27 mouse cellular contexts compared by ENCODE assay signal in genomic region chr3:39082678-39083270, GRCm38 (mm10).
DNase-seq lines count a peak whose midpoint lies in the region; ATAC-seq and TF ChIP-seq lines count a peak whose summit lies in the region.
"Had no signal": no experiment of that assay in that cellular context is flagged by ENCODE, and none has a peak within 500 bp of the region (broad histone marks: within the 10 kb centered on the region; RNA-seq: fewer than 3 reads in every experiment).

No protein-coding gene starts in this region.

- no peaks in the 10 kb centered on the region for H3K27me3 ChIP-seq in forebrain, embryonic 10.5 days (ENCODE audit: poor library complexity, severe bottlenecking)
- H3K27me3 ChIP-seq in forebrain, embryonic 11.5 days (ENCODE audit: control insufficient read depth, insufficient read depth, low read length), result no peaks in the 10 kb centered on the region
- H3K27me3 ChIP-seq in midbrain, embryonic 15.5 days (replicated peaks), result no peaks in the 10 kb centered on the region
- no peaks in the 10 kb centered on the region for H3K27me3 ChIP-seq in midbrain, postnatal 0 days (ENCODE audit: insufficient read depth, low read length)
- no peaks in the 10 kb centered on the region for H3K27me3 ChIP-seq in forebrain, postnatal 0 days (ENCODE audit: insufficient read depth, low read length)
- H3K27me3 ChIP-seq: embryonic facial prominence, embryonic 12.5 days; kidney, embryonic 15.5 days; limb, embryonic 13.5 days; liver, embryonic 12.5 days; midbrain, embryonic 13.5 days had no signal

- H3K4me2 ChIP-seq in forebrain, embryonic 11.5 days (ENCODE audit: low read depth, low read length, severe bottlenecking), result no peak overlapping the region
- no peak overlapping the region for H3K4me2 ChIP-seq in midbrain, embryonic 15.5 days
- no peak overlapping the region for H3K4me2 ChIP-seq in midbrain, postnatal 0 days (ENCODE audit: low read depth, low read length, poor library complexity, severe bottlenecking)
- H3K4me2 ChIP-seq in forebrain, postnatal 0 days (ENCODE audit: low read depth), result no peak overlapping the region
- H3K4me2 ChIP-seq: embryonic facial prominence, embryonic 12.5 days; kidney, embryonic 15.5 days; limb, embryonic 13.5 days; liver, embryonic 12.5 days; midbrain, embryonic 13.5 days had no signal

- no peak for TF ChIP-seq CTCF in midbrain, postnatal 0 days (IDR thresholded peaks at IDR 0.05)
- no peak for TF ChIP-seq CTCF in brain, embryonic 14.5 days (IDR thresholded peaks at IDR 0.05; ENCODE audit: borderline replicate concordance, extremely low read depth, insufficient read depth, insufficient read length)
- TF ChIP-seq CTCF in forebrain, postnatal 0 days (IDR thresholded peaks at IDR 0.05; ENCODE audit: low read depth), result no peak

- no peaks in the 10 kb centered on the region for H3K36me3 ChIP-seq in forebrain, embryonic 10.5 days (replicated peaks)
- H3K36me3 ChIP-seq in forebrain, embryonic 11.5 days (ENCODE audit: control insufficient read depth, insufficient read depth, low read length), result no peaks in the 10 kb centered on the region
- H3K36me3 ChIP-seq in midbrain, embryonic 15.5 days (replicated peaks), result no peaks in the 10 kb centered on the region
- no peaks in the 10 kb centered on the region for H3K36me3 ChIP-seq in midbrain, postnatal 0 days (ENCODE audit: insufficient read depth, low read length)
- H3K36me3 ChIP-seq in forebrain, postnatal 0 days (ENCODE audit: insufficient read depth), result no peaks in the 10 kb centered on the region
- H3K36me3 ChIP-seq: embryonic facial prominence, embryonic 12.5 days; kidney, embryonic 15.5 days; limb, embryonic 13.5 days; liver, embryonic 12.5 days; midbrain, embryonic 13.5 days had no signal

- H3K9me3 ChIP-seq in forebrain, embryonic 10.5 days, result no peaks in the 10 kb centered on the region
- no peaks in the 10 kb centered on the region for H3K9me3 ChIP-seq in forebrain, embryonic 11.5 days (ENCODE audit: control insufficient read depth, low read length)
- H3K9me3 ChIP-seq in midbrain, embryonic 15.5 days, result no peaks in the 10 kb centered on the region
- H3K9me3 ChIP-seq in midbrain, postnatal 0 days (ENCODE audit: low read length), result no peaks in the 10 kb centered on the region
- no peaks in the 10 kb centered on the region for H3K9me3 ChIP-seq in forebrain, postnatal 0 days (ENCODE audit: low read length)
- H3K9me3 ChIP-seq: embryonic facial prominence, embryonic 12.5 days; kidney, embryonic 15.5 days; limb, embryonic 13.5 days; liver, embryonic 12.5 days; midbrain, embryonic 13.5 days had no signal

- no peak; the same call in 1 of the 2 replicates for ATAC-seq in forebrain, embryonic 11.5 days (replicated peaks; ENCODE audit: low FRiP score)
- ATAC-seq in midbrain, embryonic 15.5 days (replicated peaks), result 0 out of 2 replicates have a peak, but pooled peaks have one; percentile 27
- no peak for ATAC-seq in midbrain, postnatal 0 days (ENCODE audit: low FRiP score)
- peak; percentile 53; the same call in 1 of the 2 replicates for ATAC-seq in forebrain, postnatal 0 days
- ATAC-seq: CD4-positive, CD25-positive, alpha-beta regulatory T cell, adult 4 months; inflammation-experienced regulatory T-cells, adult 6 months; liver, embryonic 12.5 days; midbrain, embryonic 13.5 days had no signal

- H3K4me1 ChIP-seq in forebrain, embryonic 10.5 days, result peaks cover 8% of the 10 kb centered on the region
- H3K4me1 ChIP-seq in forebrain, embryonic 11.5 days (replicated peaks; ENCODE audit: control insufficient read depth, insufficient read depth, low read length), result no peaks in the 10 kb centered on the region; the same call in 1 of the 2 replicates
- H3K4me1 ChIP-seq in midbrain, embryonic 15.5 days, result no peaks in the 10 kb centered on the region
- H3K4me1 ChIP-seq in midbrain, postnatal 0 days (ENCODE audit: insufficient read depth, low read length), result no peaks in the 10 kb centered on the region
- no peaks in the 10 kb centered on the region for H3K4me1 ChIP-seq in forebrain, postnatal 0 days (ENCODE audit: insufficient read depth)
- H3K4me1 ChIP-seq: embryonic facial prominence, embryonic 12.5 days; kidney, embryonic 15.5 days; limb, embryonic 13.5 days; liver, embryonic 12.5 days had no signal

- WGBS in forebrain, embryonic 10.5 days, result 68% methylated on average over 4 of the region's 4 CpGs
- 60% methylated on average over 4 of the region's 4 CpGs for WGBS in forebrain, embryonic 11.5 days
- WGBS in midbrain, embryonic 15.5 days, result 54% methylated on average over 4 of the region's 4 CpGs
- WGBS in midbrain, postnatal 0 days, result 50% methylated on average over 4 of the region's 4 CpGs
- WGBS in forebrain, postnatal 0 days, result 34% methylated on average over 4 of the region's 4 CpGs

- no peak overlapping the region for H3K4me3 ChIP-seq in forebrain, embryonic 10.5 days
- no peak overlapping the region for H3K4me3 ChIP-seq in forebrain, embryonic 11.5 days (ENCODE audit: low read depth, low read length)
- H3K4me3 ChIP-seq in midbrain, embryonic 15.5 days, result no peak overlapping the region
- no peak overlapping the region for H3K4me3 ChIP-seq in midbrain, postnatal 0 days (ENCODE audit: low read depth, low read length)
- H3K4me3 ChIP-seq in forebrain, postnatal 0 days (ENCODE audit: low read depth, low read length), result no peak overlapping the region
- H3K4me3 ChIP-seq: embryonic facial prominence, embryonic 12.5 days; erythroblast, embryonic 14.5 days; kidney, embryonic 15.5 days; limb, embryonic 13.5 days; liver, embryonic 12.5 days; midbrain, embryonic 13.5 days; myocyte had no signal

- DNase-seq in forebrain, embryonic 10.5 days (ENCODE audit: extremely low spot score, low spot score), result no peak
- no peak for DNase-seq in forebrain, embryonic 11.5 days (ENCODE audit: low spot score)
- no peak for DNase-seq in midbrain, postnatal 0 days (ENCODE audit: low spot score)
- peak; percentile 67 for DNase-seq in brain, embryonic 14.5 days (ENCODE audit: low read depth)
- no peak for DNase-seq in forebrain, postnatal 0 days
- DNase-seq in kidney, adult 18-20 months, result no peak
- no peak for DNase-seq in urinary bladder, postnatal 25 days (ENCODE audit: low spot score)
- DNase-seq: adrenal gland, postnatal 36 days; cerebellum, adult 11-12 months; cerebellum, postnatal 14 days; heart, postnatal 4 days; kidney, postnatal 36 days; lung, adult 18-20 months; lung, postnatal 10 days; thymus, adult 2 months; thymus, postnatal 4 days had no signal

- no peak for TF ChIP-seq POLR2A in brain, embryonic 14.5 days (IDR thresholded peaks at IDR 0.05; ENCODE audit: borderline replicate concordance, extremely low read depth, insufficient read depth, insufficient read length, poor library complexity, severe bottlenecking)

- peak overlapping the region; percentile 40; the same call in 1 of the 2 replicates for H3K27ac ChIP-seq in forebrain, embryonic 10.5 days
- H3K27ac ChIP-seq in forebrain, embryonic 11.5 days (ENCODE audit: low read depth, low read length), result no peak overlapping the region
- H3K27ac ChIP-seq in midbrain, embryonic 15.5 days, result no peak overlapping the region
- H3K27ac ChIP-seq in midbrain, postnatal 0 days (ENCODE audit: low read depth, low read length), result no peak overlapping the region
- no peak overlapping the region for H3K27ac ChIP-seq in forebrain, postnatal 0 days (ENCODE audit: low read depth, low read length)
- H3K27ac ChIP-seq: embryonic facial prominence, embryonic 12.5 days; kidney, embryonic 15.5 days; limb, embryonic 13.5 days; liver, embryonic 12.5 days; midbrain, embryonic 13.5 days; stomach, postnatal 0 days had no signal

- no peak overlapping the region for H3K9ac ChIP-seq in forebrain, embryonic 11.5 days (ENCODE audit: low read length)
- no peak overlapping the region for H3K9ac ChIP-seq in midbrain, embryonic 15.5 days
- H3K9ac ChIP-seq in midbrain, postnatal 0 days (replicated peaks; ENCODE audit: low read length, poor library complexity, severe bottlenecking), result no peak overlapping the region
- no peak overlapping the region for H3K9ac ChIP-seq in forebrain, postnatal 0 days
- H3K9ac ChIP-seq: embryonic facial prominence, embryonic 12.5 days; kidney, embryonic 15.5 days; limb, embryonic 13.5 days; liver, embryonic 12.5 days; midbrain, embryonic 13.5 days had no signal

Comparison
In these comparisons a context has a peak if more than half of its experiments do, and no peak if none do; other contexts are left out.
1. ATAC-seq: peak in midbrain, embryonic 15.5 days (single experiment) and forebrain, postnatal 0 days (single experiment); none in forebrain, embryonic 11.5 days (single experiment) and midbrain, postnatal 0 days (single experiment).